Mouse (Mus musculus) mammary gland, adult 2 months (tissue): ENCODE results near the gene Ccl1. TPM values are rescaled to one million over a fixed set of nuclear protein-coding genes. Genes with fewer than 3 reads are reported as not detected.

Experiments
- polyA plus RNA-seq: library from polyadenylated mRNA; depleted of rRNA; stranded (reverse); fragments of >200 nt; gene quantifications from 2 replicates; pipeline ENCODE4 v1.2.3, GENCODE M21; 2012; ENCODE audit warnings: low replicate concordance; rRNA removed

Gene Ccl1
- 0.52 TPM in 1 of 2 replicates, not detected in the other for polyA plus RNA-seq

GRCm38 (mm10) chr11:82305590-82305989 is at the start of gene Ccl1:
Gene Ccl1, minus strand, starts transcription at chr11:82305690.

Other genes with a start within 250 kb of the Ccl1 start
- gene Ccl11, start 247.9 kb downstream of the Ccl1 start, polyA plus RNA-seq = 30.9 and 79.1 TPM in 2 replicates
- 6.0 and 7.0 TPM in 2 replicates for gene Ccl12, start 203.8 kb downstream of the Ccl1 start, polyA plus RNA-seq
- 52.4 and 106 TPM in 2 replicates for gene Ccl8, start 190.5 kb downstream of the Ccl1 start, polyA plus RNA-seq
- 1.5 and 3.6 TPM in 2 replicates for gene Tmem132e, start 83.2 kb upstream of the Ccl1 start, polyA plus RNA-seq